Mouse (Mus musculus) testis, adult 2 months (tissue): Measurements from ENCODE around the gene Agap2. TPM values are rescaled to one million over a fixed set of nuclear protein-coding genes. Genes with fewer than 3 reads are reported as not detected.

Experiments
- H3K27ac ChIP-seq: fragments of 200-500 bp; 2 replicates; pipeline ENCODE4 v1.5.1; 2012; ENCODE audit warnings: low read depth, low read length; ENCODE audit not compliant: control insufficient read depth, insufficient read depth
- H3K27me3 ChIP-seq: fragments of 200-500 bp; 2 replicates; pipeline ENCODE4 v1.6.1; 2012; ENCODE audit warnings: mild to moderate bottlenecking, low read length, moderate library complexity; ENCODE audit not compliant: control insufficient read depth, insufficient read depth
- H3K36me3 ChIP-seq: fragments of 200-500 bp; 2 replicates; pipeline ENCODE4 v1.6.1; 2012; ENCODE audit warnings: mild to moderate bottlenecking, low read length; ENCODE audit not compliant: control insufficient read depth, insufficient read depth
- H3K4me1 ChIP-seq: fragments of 200-500 bp; 2 replicates; pipeline ENCODE4 v1.6.1; 2012; ENCODE audit warnings: low read length; ENCODE audit not compliant: control insufficient read depth, insufficient read depth
- H3K4me3 ChIP-seq: fragments of 200-500 bp; 2 replicates; pipeline ENCODE4 v1.5.1; 2012; ENCODE audit warnings: low read depth, mild to moderate bottlenecking, low read length, moderate library complexity, mixed read lengths; ENCODE audit not compliant: control insufficient read depth
- CTCF ChIP-seq: fragments of 200-500 bp; IDR thresholded peaks from 2 replicates; pipeline ENCODE4 v1.5.1; 2012; ENCODE audit warnings: low read depth, mild to moderate bottlenecking, inconsistent platforms, low read length, moderate library complexity; ENCODE audit not compliant: control insufficient read depth, insufficient read depth, insufficient replicate concordance
- POLR2A ChIP-seq: fragments of 200-500 bp; IDR thresholded peaks from 2 replicates; pipeline ENCODE4 v1.6.1; 2012; ENCODE audit warnings: low read depth, mild to moderate bottlenecking, inconsistent platforms, low read length, moderate library complexity; ENCODE audit not compliant: control insufficient read depth
- polyA plus RNA-seq: library from polyadenylated mRNA; depleted of rRNA; stranded (reverse); fragments of >200 nt; gene quantifications from 2 replicates; pipeline ENCODE4 v1.2.3, GENCODE M21; 2012

Gene Agap2
- polyA plus RNA-seq, 1 experiment, result 0.53 TPM

GRCm38 (mm10) chr10:127041774-127042338 lies 33.2 kb upstream of the Agap2 start:
- Histone ChIP-seq H3K4me1 (peaks cover 7% of the 10 kb centered on the region), H3K27ac (no peak overlapping the region), H3K27me3 (no peaks in the 10 kb centered on the region), H3K4me3 (peak overlapping the region; percentile 97), H3K36me3 (no peaks in the 10 kb centered on the region; the same call in 1 of the 2 replicates)
- TF ChIP-seq CTCF, result no peak
- peak; percentile 64; the same call in 1 of the 2 replicates for TF ChIP-seq POLR2A

- TF ChIP-seq CTCF (no peak), POLR2A (no peak)
- H3K27ac ChIP-seq, result no peak overlapping the region
- H3K27me3 ChIP-seq, result no peaks in the 10 kb centered on the region
- peaks cover 7% of the 10 kb centered on the region for H3K4me1 ChIP-seq
- no peaks in the 10 kb centered on the region; the same call in 1 of the 2 replicates for H3K36me3 ChIP-seq
- peak overlapping the region; percentile 97 for H3K4me3 ChIP-seq
Measured at GRCm38 (mm10) chr10:127042468-127043115, 32.5 kb upstream of the Agap2 start.

GRCm38 (mm10) chr10:127043187-127043586 lies 31.9 kb upstream of the Agap2 start:
- Histone ChIP-seq H3K4me3 (no peak overlapping the region), H3K4me1 (peaks cover 7% of the 10 kb centered on the region), H3K27ac (no peak overlapping the region), H3K27me3 (no peaks in the 10 kb centered on the region), H3K36me3 (no peaks in the 10 kb centered on the region; the same call in 1 of the 2 replicates)
- TF ChIP-seq POLR2A, result no peak
- TF ChIP-seq CTCF, result no peak

GRCm38 (mm10) chr10:127047954-127048353 lies 27.1 kb upstream of the Agap2 start, which contains the start of gene Cyp27b1:
Gene Cyp27b1 (plus strand): TSS chr10:127048250.
- TF ChIP-seq POLR2A (no peak), CTCF (no peak)
- Histone ChIP-seq H3K4me1 (peaks cover 11% of the 10 kb centered on the region), H3K27ac (no peak within 1 kb of the TSS), H3K27me3 (no peaks in the 10 kb centered on the region), H3K36me3 (no peaks in the 10 kb centered on the region; the same call in 1 of the 2 replicates), H3K4me3 (no peak within 1 kb of the TSS)

- H3K36me3 ChIP-seq, result no peaks in the 10 kb centered on the region; the same call in 1 of the 2 replicates
- peaks cover 11% of the 10 kb centered on the region for H3K4me1 ChIP-seq
- H3K4me3 ChIP-seq, result no peak overlapping the region
- no peak for TF ChIP-seq POLR2A
- TF ChIP-seq CTCF, result no peak
- no peak overlapping the region for H3K27ac ChIP-seq
- H3K27me3 ChIP-seq, result no peaks in the 10 kb centered on the region
Measured at GRCm38 (mm10) chr10:127048608-127049394, 26.3 kb upstream of the Agap2 start.

GRCm38 (mm10) chr10:127049395-127050118 lies 25.5 kb upstream of the Agap2 start:
- no peaks in the 10 kb centered on the region for H3K27me3 ChIP-seq
- peaks cover 11% of the 10 kb centered on the region for H3K4me1 ChIP-seq

GRCm38 (mm10) chr10:127050119-127050474 lies 25.0 kb upstream of the Agap2 start:
- H3K4me1 ChIP-seq, result peaks cover 11% of the 10 kb centered on the region
- H3K27me3 ChIP-seq, result no peaks in the 10 kb centered on the region
- H3K4me3 ChIP-seq, result no peak overlapping the region
- no peaks in the 10 kb centered on the region for H3K36me3 ChIP-seq
- no peak overlapping the region for H3K27ac ChIP-seq
- TF ChIP-seq CTCF, result no peak
- TF ChIP-seq POLR2A, result no peak

More at GRCm38 (mm10) chr10:127049395-127050118, 25.5 kb upstream of the Agap2 start:
- no peaks in the 10 kb centered on the region; the same call in 1 of the 2 replicates for H3K36me3 ChIP-seq
- TF ChIP-seq POLR2A, result no peak
- no peak for TF ChIP-seq CTCF
- H3K4me3 ChIP-seq, result no peak overlapping the region
- H3K27ac ChIP-seq, result no peak overlapping the region
